Mouse (Mus musculus) embryo, embryonic 11 days (tissue): ENCODE data around the gene Fgfr2.

Experiments used
- DNase-seq: peaks from one replicate; pipeline ENCODE4 v3.0.0-alpha.2; 2015

Fgfr2 gene

GRCm38 (mm10) chr7:130789456-130789855, 2333.7 kb downstream of the Fgfr2 start:
- DNase-seq, result no peak

- no peak for DNase-seq
Measured at GRCm38 (mm10) chr7:130788950-130789349, 2334.2 kb downstream of the Fgfr2 start.

GRCm38 (mm10) chr7:130787537-130787936, 2335.6 kb downstream of the Fgfr2 start:
- no peak for DNase-seq

GRCm38 (mm10) chr7:130786708-130787107, 2336.4 kb downstream of the Fgfr2 start:
- DNase-seq, result no peak

GRCm38 (mm10) chr7:130785923-130786575, 2337.1 kb downstream of the Fgfr2 start:
- DNase-seq, result no peak

GRCm38 (mm10) chr7:130782501-130783050, 2340.6 kb downstream of the Fgfr2 start:
- no peak for DNase-seq

GRCm38 (mm10) chr7:130780866-130781419, 2342.2 kb downstream of the Fgfr2 start:
- no peak for DNase-seq

GRCm38 (mm10) chr7:130773914-130774630, 2349.1 kb downstream of the Fgfr2 start, which contains the start of gene Btbd16:
TSS of gene Btbd16 (plus strand) at chr7:130774069.
- no peak for DNase-seq

- DNase-seq, result peak; percentile 51
Measured at GRCm38 (mm10) chr7:130773171-130773830, 2349.8 kb downstream of the Fgfr2 start.

- DNase-seq, result peak; percentile 86
Measured at GRCm38 (mm10) chr7:130770707-130771106, 2352.4 kb downstream of the Fgfr2 start.

- no peak for DNase-seq
Measured at GRCm38 (mm10) chr7:130768151-130768550, 2355.0 kb downstream of the Fgfr2 start.

GRCm38 (mm10) chr7:130766411-130767170, 2356.6 kb downstream of the Fgfr2 start:
- DNase-seq, result no peak

GRCm38 (mm10) chr7:130764160-130764559, 2359.0 kb downstream of the Fgfr2 start:
- DNase-seq, result no peak

- peak; percentile 87 for DNase-seq
Measured at GRCm38 (mm10) chr7:130762071-130762897, 2360.9 kb downstream of the Fgfr2 start.

- no peak for DNase-seq
Measured at GRCm38 (mm10) chr7:130757326-130757865, 2365.8 kb downstream of the Fgfr2 start.

GRCm38 (mm10) chr7:130756343-130756835, 2366.8 kb downstream of the Fgfr2 start:
- no peak for DNase-seq

- DNase-seq, result peak; percentile 36
Measured at GRCm38 (mm10) chr7:130754790-130755189, 2368.4 kb downstream of the Fgfr2 start.

GRCm38 (mm10) chr7:130751678-130752077, 2371.5 kb downstream of the Fgfr2 start:
- no peak for DNase-seq

- peak; percentile 87 for DNase-seq
Measured at GRCm38 (mm10) chr7:130750752-130751490, 2372.2 kb downstream of the Fgfr2 start.

- no peak for DNase-seq
Measured at GRCm38 (mm10) chr7:130749165-130749564, 2374.0 kb downstream of the Fgfr2 start.
